ENCODE assay signal across 19 mouse cellular contexts in the genomic region with DNA sequence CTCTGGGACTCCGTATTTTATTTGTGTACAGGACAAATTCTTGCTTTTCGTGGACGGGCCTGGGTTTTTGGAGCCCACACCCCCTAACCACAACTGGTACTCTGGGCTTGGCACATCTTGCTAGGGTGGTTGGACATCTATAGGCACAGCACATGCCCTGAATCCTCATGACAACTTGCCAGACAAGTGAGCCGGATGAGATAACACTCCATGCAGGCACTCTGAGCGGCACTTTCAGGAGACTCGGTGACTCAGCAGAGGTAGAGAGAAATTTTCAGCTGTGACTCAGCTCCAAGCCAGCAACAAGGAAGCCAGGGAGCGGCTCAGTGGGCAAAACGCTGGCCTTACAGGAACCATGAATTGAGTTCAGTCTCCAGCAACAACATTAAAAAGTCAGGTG. TPM values are rescaled to one million over a fixed set of nuclear protein-coding genes. Genes with fewer than 3 reads are reported as not detected.
DNase-seq lines count a peak whose midpoint lies in the region.
"Had no signal": no experiment of that assay in that cellular context is flagged by ENCODE, and none has a peak within 500 bp of the region (broad histone marks: within the 10 kb centered on the region; RNA-seq: fewer than 3 reads in every experiment).

No protein-coding gene starts in this region.

- H3K27ac ChIP-seq in heart, embryonic 10.5 days = 0 out of 2 replicates have a peak overlapping the region, but pooled peaks have one; percentile 5
- H3K27ac ChIP-seq: hindbrain, embryonic 13.5 days had no signal

- WGBS in heart, embryonic 10.5 days = 61% methylated on average over 8 of the region's 8 CpGs

- H3K4me3 ChIP-seq in heart, embryonic 10.5 days = no peak overlapping the region
- H3K4me3 ChIP-seq: hindbrain, embryonic 13.5 days; myocyte had no signal

- DNase-seq in heart, embryonic 10.5 days (ENCODE audit: low spot score) = peak; percentile 72
- no peak for DNase-seq in heart, postnatal 25 days (ENCODE audit: low spot score)
- peak; percentile 51 for DNase-seq in spleen, adult 12 weeks (ENCODE audit: low spot score)
- no peak for DNase-seq in spleen, postnatal 14 days (ENCODE audit: low spot score in 2 of 2)
- peak; percentile 23 for DNase-seq in fibroblast of lung, adult 2 months (ENCODE audit: low read depth)
- DNase-seq in urinary bladder, postnatal 10 days (ENCODE audit: low spot score) = no peak
- DNase-seq in layer of hippocampus, postnatal 25 days (ENCODE audit: extremely low spot score in 1 of 2, low spot score in 1 of 2) = no peak
- DNase-seq in gastrocnemius, adult 8-10 months (ENCODE audit: low spot score in 2 of 2) = no peak
- DNase-seq: adrenal gland, postnatal 10 days; cerebellum, postnatal 36 days; kidney, adult 11 months; kidney, postnatal 4 days; lung, adult 2 months; thymus, postnatal 14 days had no signal

- H3K4me1 ChIP-seq in heart, embryonic 10.5 days = peaks cover 44% of the 10 kb centered on the region

- H3K9me3 ChIP-seq in heart, embryonic 10.5 days = no peaks in the 10 kb centered on the region
- H3K9me3 ChIP-seq: hindbrain, embryonic 13.5 days had no signal

- intact Hi-C loops in heart, postnatal 25 days (cut with DNase I) = no loop called here

- peaks cover 25% of the 10 kb centered on the region; the same call in 1 of the 2 replicates for H3K27me3 ChIP-seq in heart, embryonic 10.5 days (ENCODE audit: insufficient read depth, poor library complexity, severe bottlenecking)
- H3K27me3 ChIP-seq: hindbrain, embryonic 13.5 days had no signal

- H3K36me3 ChIP-seq in heart, embryonic 10.5 days = no peaks in the 10 kb centered on the region
- H3K36me3 ChIP-seq: hindbrain, embryonic 13.5 days had no signal

RNA-seq across cellular contexts. Expression of gene Actrt2, which starts 31.6 kb away (rescaled TPM):
- polyA plus RNA-seq in heart, embryonic 10.5 days (2016; fragmentation: Nextera tagmentation; extraction: Ambion mirVana) = not detected in 2 replicates
- total RNA-seq in heart, postnatal 25 days (2021) = not detected
- not detected for total RNA-seq in layer of hippocampus, postnatal 25 days (2021)
- total RNA-seq in gastrocnemius, adult 8-10 months (2022) = not detected
- total RNA-seq: adrenal gland, postnatal 10 days; gastrocnemius, postnatal 4 days; left cerebral cortex, postnatal 10 days had no signal
- polyA plus RNA-seq: embryonic facial prominence, embryonic 14.5 days; hindbrain, embryonic 13.5 days; lung, adult 2 months; myocyte had no signal

Comparison
In these comparisons a context has a peak if more than half of its experiments do, and no peak if none do; other contexts are left out.
1. DNase-seq: peak in heart, embryonic 10.5 days (single experiment), spleen, adult 12 weeks (single experiment) and fibroblast of lung, adult 2 months (single experiment); none in heart, postnatal 25 days (single experiment), spleen, postnatal 14 days (0 of 2), urinary bladder, postnatal 10 days (single experiment), layer of hippocampus, postnatal 25 days (0 of 2) and gastrocnemius, adult 8-10 months (0 of 2).